Mouse (Mus musculus) liver (tissue): ENCODE results near the gene Camk1d.
"Not testable (repeated sequence)": the region's sequence is repeated elsewhere in the genome, so short reads cannot be mapped to it uniquely, and the experiment has no call there.

Source experiments
- DNase-seq: peaks from one replicate; pipeline ENCODE4 v3.0.0-alpha.2; 2020; ENCODE audit warnings: mixed read lengths

The Camk1d gene

GRCm38 (mm10) chr2:5392470-5392869 lies 321.8 kb downstream of the Camk1d start:
- DNase-seq: no peak

GRCm38 (mm10) chr2:5388381-5388780 lies 325.9 kb downstream of the Camk1d start:
- no peak for DNase-seq

GRCm38 (mm10) chr2:5381712-5382710 lies 332.3 kb downstream of the Camk1d start:
- no peak for DNase-seq

GRCm38 (mm10) chr2:5380973-5381372 lies 333.3 kb downstream of the Camk1d start:
- no peak for DNase-seq

GRCm38 (mm10) chr2:5378922-5379321 lies 335.4 kb downstream of the Camk1d start:
- not testable (repeated sequence) for DNase-seq

GRCm38 (mm10) chr2:5378066-5378672 lies 336.1 kb downstream of the Camk1d start:
- DNase-seq: no peak

- no peak for DNase-seq
Measured at GRCm38 (mm10) chr2:5372886-5373429, 341.4 kb downstream of the Camk1d start.

GRCm38 (mm10) chr2:5371316-5371715 lies 343.0 kb downstream of the Camk1d start:
- no peak for DNase-seq

GRCm38 (mm10) chr2:5370591-5370990 lies 343.7 kb downstream of the Camk1d start:
- DNase-seq: no peak

GRCm38 (mm10) chr2:5363836-5364235 lies 350.5 kb downstream of the Camk1d start:
- no peak for DNase-seq

GRCm38 (mm10) chr2:5358049-5358448 lies 356.3 kb downstream of the Camk1d start:
- DNase-seq: no peak

GRCm38 (mm10) chr2:5357056-5357455 lies 357.3 kb downstream of the Camk1d start:
- no peak for DNase-seq

- no peak for DNase-seq
Measured at GRCm38 (mm10) chr2:5352821-5353522, 361.3 kb downstream of the Camk1d start.

- no peak for DNase-seq
Measured at GRCm38 (mm10) chr2:5345344-5345743, 369.0 kb downstream of the Camk1d start.

- no peak for DNase-seq
Measured at GRCm38 (mm10) chr2:5327533-5328250, 386.6 kb downstream of the Camk1d start.

GRCm38 (mm10) chr2:5324806-5325205 lies 389.5 kb downstream of the Camk1d start:
- no peak for DNase-seq

GRCm38 (mm10) chr2:5321660-5322295 lies 392.5 kb downstream of the Camk1d start:
- DNase-seq: no peak

GRCm38 (mm10) chr2:5319138-5319537 lies 395.2 kb downstream of the Camk1d start:
- DNase-seq: no peak

- no peak for DNase-seq
Measured at GRCm38 (mm10) chr2:5316763-5317162, 397.6 kb downstream of the Camk1d start.

- no peak for DNase-seq
Measured at GRCm38 (mm10) chr2:5316217-5316616, 398.1 kb downstream of the Camk1d start.

GRCm38 (mm10) chr2:5315291-5315828 lies 399.0 kb downstream of the Camk1d start:
- DNase-seq: no peak
